Mouse (Mus musculus) kidney, postnatal 0 days (tissue): ENCODE data around the gene 4930558K02Rik. TPM values are rescaled to one million over a fixed set of nuclear protein-coding genes. Genes with fewer than 3 reads are reported as not detected.

Experiments used
- ATAC-seq: fragments of 200-750 bp; cut with Nextera tagmentation; replicated peaks from 2 replicates; pipeline ENCODE4 v1.8.0; 2017; ENCODE audit warnings: low read depth, moderate number of reproducible peaks, moderate TSS enrichment, moderate library complexity; ENCODE audit not compliant: low FRiP score
- DNase-seq: peaks from one replicate; pipeline ENCODE4 v3.0.0-alpha.2; 2016; ENCODE audit warnings: low spot score
- H3K27ac ChIP-seq: fragments of 300-500 bp; sonication (generic); 2 replicates; pipeline ENCODE4 v1.5.1; 2014; ENCODE audit warnings: mild to moderate bottlenecking
- H3K27me3 ChIP-seq: fragments of 300-500 bp; sonication (generic); 2 replicates; pipeline ENCODE4 v1.6.1; 2014; ENCODE audit warnings: low read length, mixed read lengths; ENCODE audit not compliant: insufficient read depth
- H3K36me3 ChIP-seq: fragments of 300-500 bp; sonication (generic); 2 replicates; pipeline ENCODE4 v1.6.1; 2014; ENCODE audit warnings: low read length, mixed read lengths; ENCODE audit not compliant: insufficient read depth
- H3K4me1 ChIP-seq: fragments of 300-500 bp; sonication (generic); replicated peaks from 2 replicates; pipeline ENCODE4 v1.6.1; 2014; ENCODE audit warnings: antibody characterized with exemption, low read length, mixed read lengths; ENCODE audit not compliant: insufficient read depth
- H3K4me2 ChIP-seq: fragments of 300-500 bp; sonication (generic); 2 replicates; pipeline ENCODE4 v1.6.1; 2014; ENCODE audit warnings: mild to moderate bottlenecking, low read length, moderate library complexity, mixed read lengths
- H3K4me3 ChIP-seq: fragments of 300-500 bp; sonication (generic); replicated peaks from 2 replicates; pipeline ENCODE4 v1.5.1; 2014; ENCODE audit warnings: low read depth, low read length
- H3K9ac ChIP-seq: fragments of 300-500 bp; sonication (generic); 2 replicates; pipeline ENCODE4 v1.6.1; 2014; ENCODE audit warnings: low read depth, low read length
- H3K9me3 ChIP-seq: fragments of 300-500 bp; sonication (generic); replicated peaks from 2 replicates; pipeline ENCODE4 v1.6.1; 2016; ENCODE audit warnings: low read length, inconsistent platforms, mixed read lengths
- CTCF ChIP-seq: IDR thresholded peaks from 2 replicates; pipeline ENCODE4 v1.5.1; 2016; ENCODE audit warnings: antibody characterized with exemption, low read depth, mild to moderate bottlenecking, moderate library complexity
- WGBS: fragments of 180-500 bp; shearing (Covaris S2); extraction: QIAGEN DNeasy Blood & Tissue Kit; methylation state at CpG from one replicate; pipeline ENCODE4 v1.1.7; 2014; 5-methylcytosine and 5-hydroxymethylcytosine counted together
- polyA plus RNA-seq: library from polyadenylated mRNA; unstranded; fragments of >200 nt; fragmentation: Nextera tagmentation; extraction: Ambion mirVana; gene quantifications from 2 replicates; pipeline ENCODE4 v1.2.1, GENCODE M21; 2015

The 4930558K02Rik gene
- polyA plus RNA-seq, 1 experiment from 2014 or later = not detected

DNA sequence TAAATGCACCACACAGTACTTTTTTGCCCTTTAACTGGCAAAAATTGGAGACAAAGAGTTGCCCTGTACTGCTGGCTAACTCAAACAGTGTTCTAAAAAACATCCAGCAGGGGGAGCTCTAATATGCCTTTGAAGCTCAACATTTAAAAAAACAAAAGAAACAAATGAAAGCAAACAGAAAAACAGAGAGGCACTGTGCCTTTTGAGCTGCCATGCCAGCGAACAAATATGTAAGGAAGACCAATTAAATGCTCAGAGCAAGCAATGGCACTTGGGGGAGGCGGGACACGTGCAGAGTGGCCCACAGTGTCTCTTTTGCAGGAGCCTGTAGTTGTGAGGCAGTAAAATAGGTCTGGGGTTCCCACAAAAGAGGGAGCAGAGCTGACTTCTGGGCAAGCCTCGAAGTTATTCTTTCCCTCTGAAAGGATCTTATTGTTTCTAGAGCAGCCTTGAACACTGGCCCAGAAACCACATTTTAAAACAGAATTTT, 20.5 kb upstream of the 4930558K02Rik start:
- Histone ChIP-seq H3K4me3 (no peak overlapping the region), H3K9me3 (no peaks in the 10 kb centered on the region), H3K27ac (peak overlapping the region; percentile 39; the same call in 1 of the 2 replicates), H3K27me3 (no peaks in the 10 kb centered on the region), H3K36me3 (no peaks in the 10 kb centered on the region), H3K4me2 (peak overlapping the region; percentile 45), H3K4me1 (peaks cover 6% of the 10 kb centered on the region), H3K9ac (no peak overlapping the region)
- TF ChIP-seq CTCF = peak; percentile 91
- peak; percentile 94 for DNase-seq
- 4% methylated on average over 4 of the region's 4 CpGs for WGBS
- ATAC-seq = no peak

DNA sequence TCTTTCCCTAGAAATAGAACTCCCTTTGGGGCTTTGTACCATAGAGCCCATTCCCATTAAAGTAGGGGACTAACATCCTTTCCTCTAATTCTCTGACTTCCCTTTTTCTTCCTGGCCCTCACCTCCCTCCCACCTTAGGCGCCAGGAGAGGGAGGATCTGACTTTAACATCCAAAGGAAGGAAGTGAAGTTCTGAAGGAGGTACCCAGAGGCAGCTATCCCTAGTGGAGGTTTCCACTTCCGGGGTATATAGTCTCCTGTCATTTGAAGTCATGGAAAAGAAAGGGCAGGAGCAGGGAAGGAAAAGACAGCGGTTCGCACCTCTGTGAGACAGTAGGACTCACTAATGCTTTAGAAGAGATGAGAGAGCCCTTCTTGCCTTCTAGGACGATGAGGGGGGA, 19.9 kb upstream of the 4930558K02Rik start:
- Histone ChIP-seq H3K36me3 (no peaks in the 10 kb centered on the region), H3K4me3 (no peak overlapping the region), H3K27me3 (no peaks in the 10 kb centered on the region), H3K9ac (no peak overlapping the region), H3K27ac (0 out of 2 replicates have a peak overlapping the region, but pooled peaks have one; percentile 20), H3K9me3 (no peaks in the 10 kb centered on the region), H3K4me1 (peaks cover under 1% of the 10 kb centered on the region), H3K4me2 (no peak overlapping the region)
- 28% methylated on average over 5 of the region's 5 CpGs for WGBS
- no peak for ATAC-seq
- TF ChIP-seq CTCF = no peak
- DNase-seq = no peak

- Histone ChIP-seq H3K27ac (no peak overlapping the region), H3K4me2 (no peak overlapping the region), H3K9ac (no peak overlapping the region), H3K4me3 (no peak overlapping the region), H3K36me3 (no peaks in the 10 kb centered on the region), H3K27me3 (no peaks in the 10 kb centered on the region), H3K9me3 (no peaks in the 10 kb centered on the region), H3K4me1 (no peaks in the 10 kb centered on the region; the same call in 1 of the 2 replicates)
- DNase-seq (no peak), ATAC-seq (no peak)
- TF ChIP-seq CTCF = no peak
- WGBS = 63% methylated on average over 4 of the region's 4 CpGs
Observed at GRCm38 (mm10) chr1:161998781-161999180, 19.3 kb upstream of the 4930558K02Rik start.

GRCm38 (mm10) chr1:161992389-161992788, 13.0 kb upstream of the 4930558K02Rik start:
- no peak for DNase-seq
- ATAC-seq = no peak
- Histone ChIP-seq H3K4me2 (no peak overlapping the region), H3K27ac (no peak overlapping the region), H3K36me3 (no peaks in the 10 kb centered on the region), H3K9me3 (no peaks in the 10 kb centered on the region), H3K4me3 (no peak overlapping the region), H3K27me3 (no peaks in the 10 kb centered on the region), H3K4me1 (0 out of 2 replicates have a peak, but pooled peaks cover 10% of the 10 kb centered on the region), H3K9ac (no peak overlapping the region)
- WGBS = 89% methylated on average over 7 of the region's 7 CpGs
- no peak for TF ChIP-seq CTCF

DNA sequence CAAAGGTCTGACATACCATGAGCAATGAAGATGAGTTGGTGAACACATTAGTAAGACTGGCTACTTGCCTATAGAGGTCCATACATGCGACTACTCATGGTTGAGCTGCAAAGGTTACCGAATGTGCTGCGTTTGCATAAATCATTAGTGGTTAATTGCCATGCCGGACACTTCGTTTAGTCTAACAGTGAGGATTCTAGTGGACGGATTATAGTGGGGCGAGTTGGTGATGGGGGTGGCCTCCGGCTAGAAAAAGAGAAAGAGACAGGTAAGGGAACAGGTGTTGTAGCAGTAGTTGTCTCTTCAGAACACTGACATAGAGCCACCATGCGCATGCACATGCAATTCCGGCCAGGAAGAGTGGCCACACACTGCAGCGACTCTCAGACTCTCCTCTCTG, 12.4 kb upstream of the 4930558K02Rik start:
- H3K4me1 ChIP-seq = 0 out of 2 replicates have a peak, but pooled peaks cover 10% of the 10 kb centered on the region
- TF ChIP-seq CTCF = no peak
- no peaks in the 10 kb centered on the region for H3K36me3 ChIP-seq
- H3K27me3 ChIP-seq = no peaks in the 10 kb centered on the region
- H3K9me3 ChIP-seq = no peaks in the 10 kb centered on the region
- DNase-seq (no peak), ATAC-seq (no peak)
- no peak overlapping the region for H3K4me2 ChIP-seq
- no peak overlapping the region for H3K4me3 ChIP-seq
- H3K27ac ChIP-seq = no peak overlapping the region
- no peak overlapping the region for H3K9ac ChIP-seq
- 79% methylated on average over 11 of the region's 11 CpGs for WGBS

DNA sequence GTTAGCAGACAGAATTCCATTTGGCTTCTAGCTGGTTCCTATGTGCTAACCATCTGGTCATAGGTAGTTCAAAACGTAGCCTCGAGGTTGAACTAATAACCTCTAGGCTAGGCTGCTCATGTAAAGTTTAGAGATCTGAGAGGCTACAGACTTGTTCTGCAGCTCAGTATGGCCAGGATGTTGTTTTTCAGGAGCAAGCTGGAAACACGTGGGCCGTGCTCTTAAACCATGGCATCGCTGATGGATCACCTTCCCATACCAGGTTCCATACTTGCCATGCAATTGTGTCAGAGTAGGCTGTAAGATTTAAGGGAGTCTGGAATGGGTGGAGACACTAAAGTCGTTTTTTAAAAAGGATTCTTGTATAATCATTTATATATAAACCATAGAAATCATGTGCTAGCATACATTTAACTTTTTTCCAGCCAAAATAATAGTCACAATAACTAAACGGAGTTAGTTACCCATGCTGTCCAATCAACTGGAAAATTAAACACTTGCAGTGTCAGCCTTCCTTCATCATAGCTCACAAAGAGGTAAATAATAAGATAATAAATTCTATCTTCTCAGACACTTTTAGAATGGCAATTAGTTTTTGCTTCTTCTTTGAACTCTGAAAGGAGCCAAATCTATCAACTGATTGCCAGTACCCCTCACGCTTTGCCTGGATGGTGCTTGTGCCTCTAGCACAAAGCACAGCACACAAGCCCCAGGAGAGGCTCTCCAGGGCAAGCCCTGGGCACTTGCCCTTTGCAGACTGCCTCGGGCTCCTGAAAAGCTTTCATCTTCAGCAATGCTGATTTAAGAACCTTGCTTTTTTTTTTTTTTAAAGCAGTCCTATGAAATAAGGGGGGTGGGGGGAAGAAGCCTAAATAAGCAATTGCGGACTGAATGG, 11.5 kb upstream of the 4930558K02Rik start:
- Histone ChIP-seq H3K4me2 (peak overlapping the region; percentile 30; the same call in 1 of the 2 replicates), H3K4me1 (0 out of 2 replicates have a peak, but pooled peaks cover 10% of the 10 kb centered on the region), H3K4me3 (no peak overlapping the region), H3K9ac (no peak overlapping the region), H3K9me3 (no peaks in the 10 kb centered on the region), H3K36me3 (no peaks in the 10 kb centered on the region), H3K27ac (no peak overlapping the region), H3K27me3 (no peaks in the 10 kb centered on the region)
- no peak for DNase-seq
- WGBS = 21% methylated on average over 10 of the region's 10 CpGs
- TF ChIP-seq CTCF = no peak
- ATAC-seq = peak; percentile 57
